Mouse (Mus musculus) brain, embryonic 14.5 days (tissue): ENCODE data around the gene Tmem175.

Experiments used
- CTCF ChIP-seq: fragments of 200-500 bp; IDR thresholded peaks from 2 replicates; pipeline ENCODE4 v1.5.1; 2012; ENCODE audit warnings: inconsistent platforms, mild to moderate bottlenecking, moderate library complexity, borderline replicate concordance; ENCODE audit not compliant: insufficient read depth, insufficient read length; ENCODE audit errors: extremely low read depth
- POLR2A ChIP-seq: fragments of 200-500 bp; IDR thresholded peaks from 2 replicates; pipeline ENCODE4 v1.6.1; 2012; ENCODE audit warnings: mild to moderate bottlenecking, inconsistent platforms, borderline replicate concordance; ENCODE audit not compliant: poor library complexity, insufficient read depth, insufficient read length, severe bottlenecking; ENCODE audit errors: extremely low read depth

GRCm38 (mm10) chr5:108647820-108648465, 18.4 kb downstream of the Tmem175 start:
- no peak for TF ChIP-seq CTCF
- TF ChIP-seq POLR2A: no peak
